Mouse (Mus musculus): ENCODE results near the gene Ndufa8. TPM values are rescaled to one million over a fixed set of nuclear protein-coding genes. Genes with fewer than 3 reads are reported as not detected.

The Ndufa8 gene
- polyA plus RNA-seq, 1 experiment = 218 TPM

DNA sequence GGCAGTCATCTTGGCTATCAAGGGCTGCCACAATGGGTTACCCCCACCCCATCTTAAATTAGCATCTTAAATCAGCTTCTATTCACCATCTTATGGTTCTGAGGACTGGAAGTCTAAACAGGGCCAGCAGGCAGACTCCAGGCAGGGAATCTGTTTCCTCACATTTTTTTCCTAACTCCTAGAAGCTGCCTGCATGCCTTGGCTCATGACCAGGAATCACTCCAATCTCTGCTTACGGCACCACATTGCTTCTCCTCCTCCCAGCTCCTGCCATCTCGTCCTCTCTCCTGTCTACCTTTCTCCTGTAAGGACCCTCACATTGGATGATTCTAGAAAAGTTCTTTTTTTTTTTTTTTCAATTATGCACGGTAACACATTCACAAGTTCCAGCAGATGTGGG is 4.0 kb upstream of the Ndufa8 start:
- H3K4me1 ChIP-seq (ENCODE audit: control insufficient read depth, insufficient read depth, low read length) = peaks cover 1% of the 10 kb centered on the region; the same call in 1 of the 2 replicates
- no peak for TF ChIP-seq POLR2A (IDR thresholded peaks at IDR 0.05; ENCODE audit: extremely low read depth, insufficient read depth, low read length)
- TF ChIP-seq CTCF (IDR thresholded peaks at IDR 0.05; ENCODE audit: extremely low read depth, insufficient read depth, low read length) = no peak
- no peak overlapping the region for H3K27ac ChIP-seq (ENCODE audit: insufficient read depth, low read length)
- no peak overlapping the region for H3K4me3 ChIP-seq (ENCODE audit: insufficient read depth, low read length)

DNA sequence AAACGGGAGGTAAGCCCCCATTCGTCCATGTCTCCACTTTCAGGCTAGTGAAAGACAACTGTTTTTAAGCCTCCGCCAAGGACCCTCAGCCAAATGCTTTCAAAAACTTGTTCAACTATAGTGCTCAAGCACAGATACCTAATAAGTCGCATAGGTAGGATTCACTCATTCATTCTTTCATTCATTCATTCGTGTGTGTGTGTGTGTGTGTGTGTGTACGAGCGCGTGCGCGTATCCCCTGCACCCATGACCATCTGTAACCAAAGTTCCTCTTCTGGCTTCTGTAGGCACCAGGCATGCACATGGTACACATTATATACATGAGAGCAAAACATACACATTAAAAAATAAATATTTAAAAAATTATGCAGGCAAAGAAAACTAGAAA is 355 bp upstream of the Ndufa8 start:
- TF ChIP-seq CTCF (IDR thresholded peaks at IDR 0.05; ENCODE audit: extremely low read depth, insufficient read depth, low read length) (no peak), POLR2A (IDR thresholded peaks at IDR 0.05; ENCODE audit: extremely low read depth, insufficient read depth, low read length) (no peak)
- Histone ChIP-seq H3K4me1 (ENCODE audit: control insufficient read depth, insufficient read depth, low read length) (peaks cover 3% of the 10 kb centered on the region; the same call in 1 of the 2 replicates), H3K27ac (ENCODE audit: insufficient read depth, low read length) (no peak overlapping the region), H3K4me3 (ENCODE audit: insufficient read depth, low read length) (peak overlapping the region; percentile 71)

DNA sequence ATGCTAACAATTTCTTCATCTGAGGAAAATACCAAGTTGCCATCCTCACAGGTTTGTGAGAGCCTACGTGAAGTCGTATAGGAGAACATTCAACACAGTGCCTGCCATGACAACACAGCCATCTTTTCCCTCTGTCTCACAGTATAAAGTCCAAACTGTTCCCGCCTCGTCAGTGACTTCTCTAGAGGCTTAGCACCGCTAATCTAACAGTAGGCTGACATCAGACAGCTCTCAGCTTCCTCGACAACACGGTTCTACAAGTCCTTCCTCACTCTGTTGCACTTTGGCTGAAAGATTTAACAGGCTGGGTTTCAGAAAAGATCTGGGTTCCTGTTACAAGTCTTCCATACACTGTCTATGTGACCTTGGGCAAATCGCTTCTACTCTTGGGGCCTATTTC is 1.0 kb downstream of the Ndufa8 start:
- H3K4me3 ChIP-seq (ENCODE audit: insufficient read depth, low read length) = peak overlapping the region; percentile 71
- peaks cover 3% of the 10 kb centered on the region; the same call in 1 of the 2 replicates for H3K4me1 ChIP-seq (ENCODE audit: control insufficient read depth, insufficient read depth, low read length)
- H3K27ac ChIP-seq (ENCODE audit: insufficient read depth, low read length) = no peak overlapping the region
- TF ChIP-seq CTCF (IDR thresholded peaks at IDR 0.05; ENCODE audit: extremely low read depth, insufficient read depth, low read length) = no peak

DNA sequence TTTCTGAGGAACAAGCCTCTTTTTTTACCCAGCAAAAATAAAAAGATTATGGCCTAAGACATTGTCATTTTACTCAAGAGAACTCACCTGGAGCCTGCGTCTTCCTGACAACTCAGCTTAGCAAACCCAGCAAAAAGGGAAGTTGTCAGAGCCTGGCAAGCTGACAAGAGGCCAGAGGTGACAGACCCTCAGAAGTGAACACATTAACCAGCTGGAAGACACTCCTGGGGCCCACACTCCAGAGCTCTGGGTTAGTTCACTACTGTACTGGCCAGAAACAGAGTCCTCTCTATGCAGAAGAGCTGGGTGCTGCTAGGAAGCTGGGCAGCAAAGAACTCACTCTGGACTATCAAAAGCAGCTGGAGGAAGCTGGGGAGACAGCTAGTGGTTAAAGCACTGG is 8.3 kb downstream of the Ndufa8 start:
- no peak for TF ChIP-seq POLR2A (IDR thresholded peaks at IDR 0.05; ENCODE audit: extremely low read depth, insufficient read depth, low read length)
- TF ChIP-seq CTCF (IDR thresholded peaks at IDR 0.05; ENCODE audit: extremely low read depth, insufficient read depth, low read length) = no peak
- H3K27ac ChIP-seq (ENCODE audit: insufficient read depth, low read length) = no peak overlapping the region
- no peak overlapping the region for H3K4me3 ChIP-seq (ENCODE audit: insufficient read depth, low read length)
- peaks cover 2% of the 10 kb centered on the region; the same call in 1 of the 2 replicates for H3K4me1 ChIP-seq (ENCODE audit: control insufficient read depth, insufficient read depth, low read length)

DNA sequence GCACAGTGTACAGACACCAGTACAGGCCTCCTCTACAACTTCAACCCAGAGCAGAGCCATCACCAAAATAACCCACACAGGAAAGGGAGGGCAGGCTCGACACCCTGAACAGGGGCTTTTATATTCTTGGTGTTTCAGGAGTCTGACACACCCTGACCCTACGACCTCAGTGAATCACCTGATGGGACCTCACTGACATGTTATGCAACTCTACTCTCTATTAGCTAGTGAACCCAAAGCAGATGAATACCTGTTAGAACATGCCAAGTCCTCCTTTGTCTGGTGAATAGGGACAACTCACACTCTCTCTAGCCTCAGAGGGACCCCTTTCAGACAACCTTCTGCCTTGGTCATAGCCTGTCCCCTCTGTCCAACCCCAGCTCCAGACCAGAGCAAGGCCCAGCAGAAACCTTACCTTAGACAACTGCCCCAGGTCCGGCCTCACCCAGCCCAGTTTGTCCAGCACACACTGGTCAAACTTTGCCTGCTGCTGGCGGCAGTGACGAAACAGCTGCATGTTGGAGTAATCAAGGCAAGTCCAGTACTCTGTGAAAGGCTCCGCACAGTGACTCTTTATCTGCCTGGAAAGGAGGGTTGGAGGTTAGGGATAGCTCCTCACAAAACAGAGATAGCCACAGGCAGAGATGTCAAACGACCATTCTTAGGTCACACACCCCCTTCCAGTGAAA is 9.8 kb downstream of the Ndufa8 start:
- Histone ChIP-seq H3K4me1 (ENCODE audit: control insufficient read depth, insufficient read depth, low read length) (peaks cover 2% of the 10 kb centered on the region; the same call in 1 of the 2 replicates), H3K27ac (ENCODE audit: insufficient read depth, low read length) (no peak overlapping the region), H3K4me3 (ENCODE audit: insufficient read depth, low read length) (no peak overlapping the region)
- TF ChIP-seq POLR2A (IDR thresholded peaks at IDR 0.05; ENCODE audit: extremely low read depth, insufficient read depth, low read length) (no peak), CTCF (IDR thresholded peaks at IDR 0.05; ENCODE audit: extremely low read depth, insufficient read depth, low read length) (no peak)

DNA sequence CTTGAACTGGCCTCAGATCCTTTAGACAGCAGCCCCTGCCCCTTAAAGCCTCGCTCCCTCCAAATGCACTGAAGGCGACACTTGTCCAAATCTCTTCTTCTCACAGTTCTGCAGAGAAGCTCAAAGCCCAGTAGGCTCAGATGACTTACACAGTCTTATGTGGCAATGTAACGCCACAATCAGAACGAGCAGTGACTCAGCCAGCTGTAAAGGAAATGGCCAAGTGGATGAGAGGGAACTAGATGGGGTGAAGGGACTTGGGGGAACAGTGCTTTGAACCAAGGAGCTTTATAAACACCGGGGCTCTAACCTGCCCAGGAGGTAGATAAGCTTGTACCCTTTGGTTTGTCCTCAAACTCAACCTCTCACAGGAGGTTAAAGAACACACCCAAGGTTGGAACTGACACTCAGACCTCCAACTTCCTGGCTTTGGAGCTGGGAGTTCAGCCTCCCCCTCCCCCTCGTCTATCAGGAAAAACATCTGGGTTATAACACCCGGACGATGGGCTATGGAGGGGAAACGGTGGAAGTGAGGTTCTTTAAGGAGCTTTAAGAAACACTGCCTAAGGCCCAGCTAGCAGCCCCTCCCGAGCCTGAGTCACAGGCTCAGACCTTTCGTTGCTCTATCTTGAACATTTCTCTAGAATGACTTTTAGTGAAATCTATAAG is 13.7 kb downstream of the Ndufa8 start:
- Histone ChIP-seq H3K27ac (ENCODE audit: insufficient read depth, low read length) (no peak overlapping the region), H3K4me3 (ENCODE audit: insufficient read depth, low read length) (no peak overlapping the region), H3K4me1 (ENCODE audit: control insufficient read depth, insufficient read depth, low read length) (no peaks in the 10 kb centered on the region)
- TF ChIP-seq CTCF (IDR thresholded peaks at IDR 0.05; ENCODE audit: extremely low read depth, insufficient read depth, low read length) (no peak), POLR2A (IDR thresholded peaks at IDR 0.05; ENCODE audit: extremely low read depth, insufficient read depth, low read length) (no peak)

DNA sequence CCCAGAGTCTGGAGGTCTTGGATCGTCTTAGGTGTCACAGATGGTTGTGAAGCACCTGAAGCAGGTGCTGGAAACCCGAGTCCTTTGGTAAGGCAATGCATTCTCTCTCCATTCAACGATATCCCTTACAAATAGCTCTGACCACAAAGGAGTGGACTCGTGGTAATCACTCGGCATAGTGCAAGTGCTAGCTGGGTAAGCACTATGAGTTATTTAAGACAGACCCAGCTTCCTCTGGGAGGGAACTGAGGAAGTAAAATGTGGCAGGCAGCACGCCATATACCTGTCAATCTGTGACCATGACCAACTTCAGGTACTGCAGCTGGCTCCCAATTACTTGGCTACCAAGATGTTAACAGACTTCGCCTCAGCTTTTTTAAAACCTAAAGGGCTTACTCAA is 14.3 kb downstream of the Ndufa8 start:
- no peak overlapping the region for H3K4me3 ChIP-seq (ENCODE audit: insufficient read depth, low read length)
- H3K27ac ChIP-seq (ENCODE audit: insufficient read depth, low read length) = no peak overlapping the region
- TF ChIP-seq CTCF (IDR thresholded peaks at IDR 0.05; ENCODE audit: extremely low read depth, insufficient read depth, low read length) (no peak), POLR2A (IDR thresholded peaks at IDR 0.05; ENCODE audit: extremely low read depth, insufficient read depth, low read length) (no peak)
- no peaks in the 10 kb centered on the region for H3K4me1 ChIP-seq (ENCODE audit: control insufficient read depth, insufficient read depth, low read length)

DNA sequence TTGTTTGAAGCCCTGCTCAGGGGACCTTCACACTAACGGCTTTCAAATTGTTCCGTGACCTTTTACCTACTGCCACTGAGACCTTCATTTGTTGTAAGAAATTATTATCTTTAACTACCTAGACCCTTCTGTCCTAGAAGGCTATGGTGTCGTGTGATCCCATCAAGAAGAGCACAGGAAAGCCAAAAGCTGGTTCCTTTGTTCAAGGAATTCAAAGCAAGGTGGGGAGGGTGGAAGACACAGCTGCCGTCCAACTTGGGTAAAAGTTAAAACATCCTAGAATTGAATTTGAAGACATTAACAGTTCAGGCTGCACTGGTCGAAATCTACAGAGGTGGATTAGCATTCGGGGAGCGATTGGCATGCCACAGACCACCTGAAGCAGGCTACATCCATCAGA is 15.2 kb downstream of the Ndufa8 start:
- no peak for TF ChIP-seq POLR2A (IDR thresholded peaks at IDR 0.05; ENCODE audit: extremely low read depth, insufficient read depth, low read length)
- no peak for TF ChIP-seq CTCF (IDR thresholded peaks at IDR 0.05; ENCODE audit: extremely low read depth, insufficient read depth, low read length)
- Histone ChIP-seq H3K27ac (ENCODE audit: insufficient read depth, low read length) (no peak overlapping the region), H3K4me3 (ENCODE audit: insufficient read depth, low read length) (no peak overlapping the region), H3K4me1 (ENCODE audit: control insufficient read depth, insufficient read depth, low read length) (no peaks in the 10 kb centered on the region)

DNA sequence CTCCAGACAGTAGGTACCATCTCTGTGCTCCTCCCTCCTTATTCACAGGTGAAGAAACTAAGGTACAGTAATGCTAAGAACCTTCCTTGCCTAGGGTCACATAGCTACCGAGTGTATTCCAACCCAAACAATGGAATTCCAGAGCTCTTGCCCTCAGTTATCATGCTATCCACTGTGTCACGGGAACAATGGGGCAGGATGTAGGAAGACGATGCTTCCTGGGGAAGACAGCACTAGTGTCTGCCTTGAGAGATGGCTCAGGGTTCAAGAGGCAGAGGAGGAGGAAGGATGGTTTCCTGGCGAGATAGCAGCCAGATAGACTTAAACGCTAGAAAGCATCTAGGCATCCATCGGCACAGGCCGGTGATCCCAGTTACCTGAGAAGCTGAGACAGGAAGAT is 16.3 kb downstream of the Ndufa8 start:
- TF ChIP-seq CTCF (IDR thresholded peaks at IDR 0.05; ENCODE audit: extremely low read depth, insufficient read depth, low read length) (no peak), POLR2A (IDR thresholded peaks at IDR 0.05; ENCODE audit: extremely low read depth, insufficient read depth, low read length) (no peak)
- Histone ChIP-seq H3K27ac (ENCODE audit: insufficient read depth, low read length) (no peak overlapping the region), H3K4me1 (ENCODE audit: control insufficient read depth, insufficient read depth, low read length) (no peaks in the 10 kb centered on the region), H3K4me3 (ENCODE audit: insufficient read depth, low read length) (no peak overlapping the region)

DNA sequence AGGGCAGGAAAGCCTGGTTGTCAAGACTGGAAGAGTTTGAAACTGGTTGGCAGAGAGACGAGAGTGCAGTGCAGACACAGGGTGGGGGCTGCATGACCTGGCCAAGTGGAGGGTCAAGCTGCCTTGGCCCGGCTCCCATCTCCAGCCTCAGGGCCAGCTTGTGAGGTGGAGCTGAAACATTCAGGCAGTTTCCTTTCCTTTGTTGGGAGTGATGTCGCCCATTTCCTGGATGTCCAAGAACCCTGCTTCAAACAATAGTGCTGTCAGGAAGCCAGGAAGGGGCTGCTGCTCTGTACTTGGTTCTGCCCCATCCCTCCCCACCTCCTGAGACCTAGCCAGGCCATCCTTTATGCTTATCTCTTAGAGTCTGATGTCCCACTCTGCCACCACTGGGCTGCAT is 25.9 kb downstream of the Ndufa8 start:
- Histone ChIP-seq H3K4me3 (ENCODE audit: insufficient read depth, low read length) (no peak overlapping the region), H3K27ac (ENCODE audit: insufficient read depth, low read length) (no peak overlapping the region), H3K4me1 (ENCODE audit: control insufficient read depth, insufficient read depth, low read length) (peaks cover 2% of the 10 kb centered on the region; the same call in 1 of the 2 replicates)
- no peak for TF ChIP-seq POLR2A (IDR thresholded peaks at IDR 0.05; ENCODE audit: extremely low read depth, insufficient read depth, low read length)
- no peak for TF ChIP-seq CTCF (IDR thresholded peaks at IDR 0.05; ENCODE audit: extremely low read depth, insufficient read depth, low read length)

Measured in cortical plate, adult 2 months (tissue).